Mouse (Mus musculus): ENCODE data around the gene Ubox5.

DNA sequence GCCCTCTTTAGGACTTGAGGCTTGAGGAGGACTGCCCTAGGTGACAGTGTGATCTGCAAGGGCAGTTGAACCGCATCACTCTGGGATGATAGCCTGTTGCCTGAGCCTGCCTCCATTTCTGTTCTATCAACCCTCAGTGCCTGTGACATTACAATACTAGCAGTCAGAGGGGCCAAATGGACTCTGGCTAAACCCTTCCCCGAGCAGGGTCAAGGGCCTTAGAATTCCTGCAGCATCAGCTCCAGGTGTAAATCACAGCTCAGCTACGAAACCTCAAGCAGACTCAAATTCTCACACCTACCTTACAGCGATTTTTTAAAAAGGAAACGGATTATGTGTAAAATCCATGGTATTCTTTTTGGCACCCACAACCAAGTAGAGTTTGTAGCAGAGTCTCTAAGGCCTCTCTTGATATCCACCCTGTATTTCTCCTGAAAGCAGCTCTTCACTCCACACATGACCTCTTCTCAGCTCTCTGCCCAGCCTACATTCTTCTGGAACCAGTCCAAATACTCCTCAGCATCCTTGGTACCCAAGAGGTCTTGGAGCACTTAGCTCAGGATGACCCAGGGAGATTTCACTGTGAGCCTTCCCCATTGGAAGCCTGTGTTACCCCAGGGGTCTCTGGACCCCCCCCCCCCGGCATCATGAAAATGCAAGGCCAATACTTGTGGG, 11.7 kb upstream of the Ubox5 start:
- TF ChIP-seq CTCF (IDR thresholded peaks at IDR 0.05; ENCODE audit: low read depth, low read length): no peak
- TF ChIP-seq POLR2A (IDR thresholded peaks at IDR 0.05; ENCODE audit: borderline replicate concordance, low read depth, low read length): no peak

Data from bone marrow macrophage, adult 2 months (primary cell).